Mouse (Mus musculus) forebrain, embryonic 11.5 days (tissue): ENCODE data around the gene Krtap5-3. TPM values are rescaled to one million over a fixed set of nuclear protein-coding genes. Genes with fewer than 3 reads are reported as not detected.
"Not testable (repeated sequence)": the region's sequence is repeated elsewhere in the genome, so short reads cannot be mapped to it uniquely, and the experiment has no call there.

ENCODE experiments used
- ATAC-seq: fragments of 200-750 bp; cut with Nextera tagmentation; replicated peaks from 2 replicates; pipeline ENCODE4 v1.8.0; 2017; ENCODE audit warnings: moderate TSS enrichment; ENCODE audit not compliant: low FRiP score
- DNase-seq: peaks from one replicate; pipeline ENCODE4 v3.0.0-alpha.2; 2017; ENCODE audit warnings: low spot score
- H3K27ac ChIP-seq: fragments of 300-500 bp; sonication (generic); 2 replicates; pipeline ENCODE4 v1.5.1; 2014; ENCODE audit warnings: low read depth, low read length
- H3K27me3 ChIP-seq: fragments of 300-500 bp; sonication (generic); 2 replicates; pipeline ENCODE4 v1.6.1; 2014; ENCODE audit warnings: mild to moderate bottlenecking, low read length, mixed read lengths; ENCODE audit not compliant: control insufficient read depth, insufficient read depth
- H3K36me3 ChIP-seq: fragments of 300-500 bp; sonication (generic); 2 replicates; pipeline ENCODE4 v1.6.1; 2014; ENCODE audit warnings: mild to moderate bottlenecking, low read length, moderate library complexity, mixed read lengths; ENCODE audit not compliant: control insufficient read depth, insufficient read depth
- H3K4me1 ChIP-seq: fragments of 300-500 bp; sonication (generic); replicated peaks from 2 replicates; pipeline ENCODE4 v1.6.1; 2014; ENCODE audit warnings: low read length, mixed read lengths; ENCODE audit not compliant: control insufficient read depth, insufficient read depth
- H3K4me2 ChIP-seq: fragments of 300-500 bp; sonication (generic); 2 replicates; pipeline ENCODE4 v1.6.1; 2014; ENCODE audit warnings: low read depth, mild to moderate bottlenecking, low read length, moderate library complexity, mixed read lengths; ENCODE audit not compliant: severe bottlenecking
- H3K4me3 ChIP-seq: fragments of 300-500 bp; sonication (generic); 2 replicates; pipeline ENCODE4 v1.5.1; 2014; ENCODE audit warnings: low read depth, low read length
- H3K9ac ChIP-seq: fragments of 300-500 bp; sonication (generic); 2 replicates; pipeline ENCODE4 v1.6.1; 2014; ENCODE audit warnings: low read length
- H3K9me3 ChIP-seq: fragments of 300-500 bp; sonication (generic); 2 replicates; pipeline ENCODE4 v1.6.1; 2016; ENCODE audit warnings: low read length, mixed read lengths; ENCODE audit not compliant: control insufficient read depth
- WGBS: fragments of 180-500 bp; shearing (Covaris S2); extraction: QIAGEN DNeasy Blood & Tissue Kit; methylation state at CpG from one replicate; pipeline ENCODE4 v1.1.7; 2014; 5-methylcytosine and 5-hydroxymethylcytosine counted together
- polyA plus RNA-seq: library from polyadenylated mRNA; unstranded; fragments of >200 nt; fragmentation: Nextera tagmentation; extraction: Ambion mirVana; gene quantifications from 2 replicates; pipeline ENCODE4 v1.2.1, GENCODE M21; 2014

The Krtap5-3 gene
- polyA plus RNA-seq, 1 experiment from 2014 or later: not detected

DNA sequence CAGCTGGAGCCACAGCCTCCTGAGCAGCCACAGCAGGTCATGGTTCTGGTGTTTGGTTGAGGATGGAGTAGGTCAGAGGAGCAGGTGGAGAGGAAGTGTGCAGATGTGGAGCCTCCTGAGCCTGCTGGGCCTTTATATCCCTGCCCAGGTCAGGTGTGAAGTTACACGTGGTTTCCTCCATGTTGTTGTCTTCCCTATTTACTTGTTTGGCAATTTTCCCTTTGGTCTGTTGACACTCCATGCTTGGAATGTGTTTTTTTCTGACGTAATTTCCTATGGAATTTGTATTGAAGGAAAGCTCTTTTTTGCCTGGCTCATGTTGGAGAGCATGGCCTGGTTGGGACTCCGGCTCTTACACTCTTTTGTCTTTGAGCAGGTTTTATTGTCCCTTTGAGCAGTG is 28.7 kb downstream of the Krtap5-3 start, which contains the start of gene Krtap5-5:
TSS of gene Krtap5-5 (minus strand) at position 101 of the 400 bp plus-strand sequence.
- H3K27me3 ChIP-seq, H3K4me1 ChIP-seq, H3K9ac ChIP-seq, H3K9me3 ChIP-seq, H3K4me2 ChIP-seq, DNase-seq, H3K27ac ChIP-seq, H3K36me3 ChIP-seq, H3K4me3 ChIP-seq, ATAC-seq: not testable (repeated sequence)
- 57% methylated on average over 3 of the region's 3 CpGs for WGBS

DNA sequence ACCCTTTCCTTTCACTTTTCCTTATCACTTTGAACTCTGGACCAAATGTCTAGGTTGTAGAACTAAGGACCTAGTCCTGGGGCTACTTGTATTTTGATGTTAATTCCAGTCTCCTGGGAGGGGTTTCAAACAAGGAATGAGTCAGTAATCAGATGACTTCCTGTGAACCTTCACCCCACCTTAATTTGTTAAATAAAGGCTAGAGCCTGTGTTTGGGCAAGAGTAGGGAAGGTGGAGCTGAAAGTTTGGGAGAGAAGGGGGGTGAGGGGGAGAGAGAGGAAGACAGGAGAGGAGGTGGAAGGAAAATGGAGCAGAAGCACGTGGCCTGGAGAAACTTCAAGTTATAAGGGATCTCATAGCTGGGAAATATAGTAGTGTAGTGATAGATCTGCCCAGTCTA is 30.4 kb downstream of the Krtap5-3 start:
- no peaks in the 10 kb centered on the region for H3K27me3 ChIP-seq
- H3K4me3 ChIP-seq: no peak overlapping the region
- H3K4me1 ChIP-seq: 0 out of 2 replicates have a peak, but pooled peaks cover 6% of the 10 kb centered on the region
- no peak overlapping the region for H3K4me2 ChIP-seq
- H3K36me3 ChIP-seq: no peaks in the 10 kb centered on the region
- H3K27ac ChIP-seq: no peak overlapping the region
- no peaks in the 10 kb centered on the region; the same call in 1 of the 2 replicates for H3K9me3 ChIP-seq
- 34% methylated on average over 1 of the region's 1 CpGs for WGBS
- H3K9ac ChIP-seq: no peak overlapping the region
- ATAC-seq (no peak), DNase-seq (no peak)

DNA sequence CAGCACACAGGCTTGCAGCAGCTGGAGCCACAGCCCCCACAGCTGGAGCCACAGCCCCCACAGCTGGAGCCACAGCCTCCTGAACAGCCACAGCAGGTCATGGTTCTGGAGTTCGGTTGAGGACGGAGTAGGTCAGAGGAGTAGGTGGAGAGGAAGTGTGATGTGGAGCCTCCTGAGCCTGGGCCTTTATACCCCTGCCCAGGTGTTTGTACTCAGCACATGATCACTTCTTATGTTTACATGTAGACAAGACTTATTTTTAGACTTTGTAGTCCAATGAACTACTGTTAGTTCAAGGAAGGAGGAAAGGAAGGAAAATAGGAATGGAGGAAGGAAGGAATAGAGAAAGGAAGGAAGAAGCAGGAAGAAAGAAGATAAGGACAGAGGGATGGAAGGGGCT is 39.8 kb downstream of the Krtap5-3 start, which contains the start of gene Gm40460:
TSS of gene Gm40460 (minus strand) at position 101 of the 400 bp plus-strand sequence.
- no peak for DNase-seq

DNA sequence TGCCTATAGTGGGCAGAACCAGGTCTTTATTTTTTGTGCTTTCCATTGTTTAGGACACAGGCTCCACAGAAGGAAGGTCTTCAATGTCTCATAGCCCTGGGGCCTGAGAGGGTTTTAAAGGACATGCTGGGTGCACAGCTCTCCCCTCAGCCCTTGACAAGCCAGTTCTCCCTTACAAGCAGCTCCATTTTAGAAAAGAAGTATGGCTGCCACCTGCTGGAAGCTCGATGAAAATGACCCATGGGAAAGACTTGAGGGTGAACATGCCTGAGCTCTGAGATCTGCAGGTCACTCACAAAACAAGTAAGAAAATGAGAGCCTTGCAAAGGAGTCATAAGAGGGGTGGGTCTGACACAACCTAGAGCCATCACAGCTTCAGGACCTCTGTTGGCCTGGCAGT is 48.7 kb downstream of the Krtap5-3 start:
- H3K36me3 ChIP-seq: no peaks in the 10 kb centered on the region
- H3K4me3 ChIP-seq: no peak overlapping the region
- no peak overlapping the region for H3K9ac ChIP-seq
- H3K27me3 ChIP-seq: no peaks in the 10 kb centered on the region
- 7% methylated on average over 1 of the region's 1 CpGs for WGBS
- ATAC-seq: no peak
- H3K4me1 ChIP-seq: no peaks in the 10 kb centered on the region
- no peak overlapping the region for H3K27ac ChIP-seq
- H3K4me2 ChIP-seq: no peak overlapping the region
- H3K9me3 ChIP-seq: no peaks in the 10 kb centered on the region
- DNase-seq: no peak

More for the DNA sequence above, 39.8 kb downstream of the Krtap5-3 start, which contains the start of gene Gm40460:
- WGBS: 78% methylated on average over 2 of the region's 2 CpGs
- no peaks in the 10 kb centered on the region for H3K27me3 ChIP-seq
- no peaks in the 10 kb centered on the region for H3K4me1 ChIP-seq
- H3K9ac ChIP-seq: no peak within 1 kb of the TSS
- no peak within 1 kb of the TSS for H3K4me2 ChIP-seq
- H3K27ac ChIP-seq: no peak within 1 kb of the TSS
- H3K36me3 ChIP-seq: no peaks in the 10 kb centered on the region
- no peaks in the 10 kb centered on the region for H3K9me3 ChIP-seq
- ATAC-seq: no peak
- H3K4me3 ChIP-seq: no peak within 1 kb of the TSS

Other genes starting within 250 kb of the Krtap5-3 start
- gene Mob2, start 140.3 kb upstream of the Krtap5-3 start, polyA plus RNA-seq: 52.9 and 55.9 TPM in 2 replicates
- 22.6 and 28.1 TPM in 2 replicates for gene Dusp8, start 105.5 kb upstream of the Krtap5-3 start, polyA plus RNA-seq
- 0.31 TPM in 1 of 2 replicates, not detected in the other for gene Gm45618, start 80.6 kb upstream of the Krtap5-3 start, polyA plus RNA-seq
- gene Gm39115, start 65.3 kb upstream of the Krtap5-3 start, polyA plus RNA-seq: not detected in 2 replicates
- gene Gm45337, start 56.8 kb upstream of the Krtap5-3 start, polyA plus RNA-seq: not detected in 2 replicates
- not detected in 2 replicates for gene Gm29735, start 44.3 kb upstream of the Krtap5-3 start, polyA plus RNA-seq
- not detected in 2 replicates for gene Gm4553, start 35.6 kb upstream of the Krtap5-3 start, polyA plus RNA-seq
- gene Krtap5-2, start 25.4 kb upstream of the Krtap5-3 start, polyA plus RNA-seq: not detected in 2 replicates
- not detected in 2 replicates for gene Gm10153, start 11.0 kb upstream of the Krtap5-3 start, polyA plus RNA-seq
- not detected in 2 replicates for gene Gm7579, start 10.5 kb downstream of the Krtap5-3 start, polyA plus RNA-seq
- not detected in 2 replicates for gene Krtap5-5, start 28.6 kb downstream of the Krtap5-3 start, polyA plus RNA-seq
- gene Gm40460, start 39.7 kb downstream of the Krtap5-3 start, polyA plus RNA-seq: not detected in 2 replicates
- gene Gm2431, start 57.0 kb downstream of the Krtap5-3 start, polyA plus RNA-seq: not detected in 2 replicates
- not detected in 2 replicates for gene Gm4559, start 73.0 kb downstream of the Krtap5-3 start, polyA plus RNA-seq
- not detected in 2 replicates for gene Krtap5-1, start 95.8 kb downstream of the Krtap5-3 start, polyA plus RNA-seq
- gene Krtap5-4, start 102.2 kb downstream of the Krtap5-3 start, polyA plus RNA-seq: not detected in 2 replicates
- 0.24 and 0.32 TPM in 2 replicates for gene Ifitm10, start 172.4 kb downstream of the Krtap5-3 start, polyA plus RNA-seq
- not detected in 2 replicates for gene Gm49369, start 181.3 kb downstream of the Krtap5-3 start, polyA plus RNA-seq
- gene Ctsd, start 186.7 kb downstream of the Krtap5-3 start, polyA plus RNA-seq: 129 and 147 TPM in 2 replicates
- not detected in 2 replicates for gene Syt8, start 233.5 kb downstream of the Krtap5-3 start, polyA plus RNA-seq
- gene Tnni2, start 240.4 kb downstream of the Krtap5-3 start, polyA plus RNA-seq: 1.3 TPM in 1 of 2 replicates, not detected in the other